Mouse (Mus musculus) heart, postnatal 14 days (tissue): Measurements from ENCODE around the gene St3gal4. TPM values are rescaled to one million over a fixed set of nuclear protein-coding genes. Genes with fewer than 3 reads are reported as not detected.

Experiments
- DNase-seq, 2 experiments: peaks; one replicate each; pipeline ENCODE4 v3.0.0; 2021 to 2022
- intact Hi-C: fragments of 180-260 bp; cut with DNase I; formaldehyde crosslinking; loops from one replicate; pipeline ENCODE4 v1.15.1; 2025
- total RNA-seq, 2 experiments: library from RNA; stranded (reverse); gene quantifications; 2 replicates each; pipeline ENCODE4 v1.2.3; 2021

The St3gal4 gene
- total RNA-seq, 2 experiments from 2014 or later = 36.2 to 38.3 TPM

DNA sequence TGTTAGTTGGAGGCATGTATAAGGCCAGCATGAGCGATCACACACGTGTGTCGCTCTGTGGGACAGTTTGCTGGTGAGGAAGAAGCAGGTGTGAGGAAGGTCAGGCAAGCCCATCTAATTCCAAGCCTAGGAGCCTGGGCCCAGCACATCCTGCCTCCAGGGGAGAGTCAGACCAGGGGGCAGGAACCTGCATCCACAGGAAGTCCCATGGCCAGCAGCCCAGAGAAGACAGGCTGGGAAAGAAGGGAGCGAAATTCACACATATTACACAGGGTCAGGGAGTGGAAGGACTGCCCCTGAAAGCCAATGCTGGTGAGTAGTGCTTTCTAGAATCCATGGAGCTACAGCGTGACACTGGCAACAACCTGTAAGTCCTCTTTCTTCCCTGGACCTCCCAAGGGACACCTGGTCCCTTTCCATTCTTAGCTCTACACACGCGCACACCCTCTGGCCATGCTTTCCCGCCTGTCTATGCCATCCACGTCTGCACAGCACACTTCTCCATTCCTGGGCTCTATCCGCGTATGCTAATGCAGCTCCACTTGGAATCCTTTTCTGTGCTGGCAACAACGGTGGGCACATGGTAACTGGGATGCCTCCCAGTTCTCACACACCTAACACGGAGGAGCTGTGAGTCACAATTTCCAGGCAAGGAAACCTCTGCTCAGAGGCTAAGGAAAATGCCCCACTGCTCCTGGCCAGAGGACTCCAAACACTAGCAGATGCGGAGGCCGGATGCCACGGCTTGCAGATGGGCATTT lies 12.7 kb upstream of the St3gal4 start:
- intact Hi-C loops = loop anchor here (2.0 kb wide), 1 partner anchor 21 kb away; no protein-coding TSS in a partner anchor
- DNase-seq = no peak

DNA sequence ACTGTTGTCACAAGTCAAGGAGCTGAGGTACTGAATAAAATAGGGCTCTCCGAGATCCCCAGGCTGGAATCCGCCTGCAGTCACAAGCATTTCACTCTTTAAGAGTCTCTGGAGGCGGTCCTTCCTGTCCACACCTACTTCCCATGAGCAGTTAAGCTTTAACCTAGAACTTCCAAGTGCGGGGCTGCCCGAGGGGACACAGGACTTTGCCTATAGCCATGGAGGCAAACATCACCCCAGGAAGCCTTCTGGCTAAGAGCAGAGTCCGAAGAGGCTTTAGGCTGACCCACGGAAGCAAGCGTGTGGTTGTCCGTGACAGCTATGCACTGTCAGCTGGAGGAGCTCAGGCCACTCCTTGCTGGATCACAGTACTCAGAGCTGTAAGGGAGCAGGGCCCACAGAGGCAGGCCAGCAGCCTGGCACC lies 9.9 kb upstream of the St3gal4 start:
- DNase-seq = no peak
- intact Hi-C loops = no loop called here

DNA sequence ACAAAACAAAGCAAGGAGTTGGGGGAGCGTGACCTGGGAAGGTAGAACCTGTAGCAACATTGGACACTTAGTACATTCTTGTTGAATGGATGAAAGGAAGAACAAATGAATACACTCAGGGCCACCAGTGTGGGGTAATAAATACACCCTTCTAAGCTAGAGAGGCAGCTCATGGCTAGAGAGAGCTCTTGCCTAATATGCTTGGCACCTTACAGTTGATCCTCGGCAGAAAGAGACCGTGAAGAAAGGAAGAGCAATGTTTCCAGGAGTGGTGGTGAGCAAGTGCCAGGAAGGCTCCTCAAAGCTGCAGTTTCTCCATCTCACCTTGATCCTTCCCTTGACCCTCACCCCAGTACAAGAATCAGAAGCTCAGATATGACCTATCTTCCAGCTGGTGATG lies 9.5 kb upstream of the St3gal4 start:
- no peak for DNase-seq
- intact Hi-C loops = no loop called here

DNA sequence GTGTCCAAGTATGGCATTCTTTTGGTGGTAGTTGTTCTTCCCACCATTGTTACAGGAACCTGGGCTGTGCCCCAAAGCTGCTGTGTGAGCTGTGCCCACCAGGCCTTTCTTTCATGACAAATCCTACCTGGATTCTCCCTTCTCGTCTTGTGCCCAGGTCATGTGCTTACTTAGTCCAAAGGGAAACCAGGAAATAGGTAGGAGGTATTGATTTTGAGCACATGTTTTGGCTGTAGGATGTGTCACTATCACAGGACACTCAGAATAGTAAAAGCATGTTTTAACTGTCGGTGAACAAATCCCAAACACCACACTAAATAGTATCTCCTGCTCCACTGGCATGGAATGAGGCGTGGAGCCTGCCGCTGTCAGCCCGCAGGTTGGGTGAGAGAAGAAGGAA lies 8.5 kb upstream of the St3gal4 start:
- intact Hi-C loops = no loop called here
- no peak for DNase-seq

- intact Hi-C loops = no loop called here
- DNase-seq = no peak
Observed at GRCm38 (mm10) chr9:35127147-35127546, 8.1 kb upstream of the St3gal4 start.

- no peak for DNase-seq
- intact Hi-C loops = no loop called here
Observed at GRCm38 (mm10) chr9:35124678-35124955, 5.5 kb upstream of the St3gal4 start.

- no peak for DNase-seq
Observed at GRCm38 (mm10) chr9:35123804-35124677, 5.0 kb upstream of the St3gal4 start.

DNA sequence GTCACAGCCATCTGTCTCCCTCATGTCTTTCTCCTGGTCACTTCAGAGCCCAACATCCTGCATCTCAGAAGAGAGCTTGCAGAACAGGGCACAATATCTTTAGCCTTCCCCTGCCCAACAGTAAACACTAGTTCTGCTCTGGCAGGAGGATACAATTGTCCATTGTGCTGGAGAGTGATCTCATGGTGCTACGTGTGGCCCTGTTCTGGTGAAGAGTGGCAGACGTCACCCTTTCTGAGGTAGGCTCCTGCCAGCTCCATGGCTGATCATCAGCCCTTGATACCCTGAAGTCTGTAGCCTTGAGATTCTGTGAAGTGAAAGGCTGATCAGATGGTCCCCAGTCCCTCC lies 4.4 kb upstream of the St3gal4 start:
- intact Hi-C loops = no loop called here
- no peak for DNase-seq

More at GRCm38 (mm10) chr9:35123804-35124677, 5.0 kb upstream of the St3gal4 start:
- intact Hi-C loops = no loop called here

- intact Hi-C loops = no loop called here
- DNase-seq = no peak
Observed at GRCm38 (mm10) chr9:35122551-35123266, 3.6 kb upstream of the St3gal4 start.

- intact Hi-C loops = no loop called here
Observed at GRCm38 (mm10) chr9:35118563-35118962, 505 bp downstream of the St3gal4 start.

DNA sequence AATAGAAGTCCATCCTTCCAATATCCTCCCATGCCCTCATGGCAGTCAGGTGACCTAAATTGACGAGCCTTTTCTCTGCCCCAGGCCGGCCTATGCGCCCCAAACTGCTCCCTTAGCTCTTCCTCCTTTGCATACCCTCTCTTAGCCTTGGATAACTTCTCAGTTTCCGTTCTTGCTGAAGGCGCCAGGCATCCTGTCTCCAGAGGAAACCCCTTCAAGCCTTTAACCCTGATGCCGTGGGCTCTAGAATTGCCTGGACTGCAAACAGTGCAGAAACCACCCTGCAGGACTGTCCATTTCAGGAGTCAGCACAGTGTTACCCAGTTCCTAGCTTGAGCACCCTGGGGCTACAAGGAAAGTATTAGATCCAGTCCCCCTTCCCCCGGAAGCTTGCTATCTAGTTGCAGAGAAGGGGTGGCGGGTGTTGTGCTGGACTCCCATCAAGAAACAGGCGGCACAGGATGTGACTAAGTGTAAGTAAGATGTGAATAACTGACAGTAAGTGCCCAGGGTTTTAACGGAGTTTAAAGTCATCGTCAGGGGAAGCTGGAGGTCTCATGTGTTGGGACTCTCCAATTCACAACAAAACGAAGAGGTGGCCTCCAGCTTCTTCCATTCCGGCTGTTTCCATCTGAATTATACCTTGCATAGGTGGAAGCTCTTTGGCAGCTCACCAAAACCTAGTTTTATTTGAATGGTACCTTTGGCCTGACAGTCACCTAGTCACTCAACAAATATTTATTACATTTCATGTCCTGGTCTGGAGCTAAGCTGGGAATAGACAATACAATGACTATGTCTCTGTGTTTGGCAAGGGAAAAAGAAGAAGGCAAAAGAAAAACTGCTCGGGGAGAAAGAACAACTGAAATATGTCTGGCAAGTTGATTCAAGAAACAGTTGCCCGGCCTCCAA lies 1.4 kb downstream of the St3gal4 start:
- intact Hi-C loops = loop anchor here (2.0 kb wide), 2 partner anchors 45 to 79 kb away; no protein-coding TSS in a partner anchor
- DNase-seq = peak; percentile 52 to 59

More at GRCm38 (mm10) chr9:35118563-35118962, 505 bp downstream of the St3gal4 start:
- no peak for DNase-seq

DNA sequence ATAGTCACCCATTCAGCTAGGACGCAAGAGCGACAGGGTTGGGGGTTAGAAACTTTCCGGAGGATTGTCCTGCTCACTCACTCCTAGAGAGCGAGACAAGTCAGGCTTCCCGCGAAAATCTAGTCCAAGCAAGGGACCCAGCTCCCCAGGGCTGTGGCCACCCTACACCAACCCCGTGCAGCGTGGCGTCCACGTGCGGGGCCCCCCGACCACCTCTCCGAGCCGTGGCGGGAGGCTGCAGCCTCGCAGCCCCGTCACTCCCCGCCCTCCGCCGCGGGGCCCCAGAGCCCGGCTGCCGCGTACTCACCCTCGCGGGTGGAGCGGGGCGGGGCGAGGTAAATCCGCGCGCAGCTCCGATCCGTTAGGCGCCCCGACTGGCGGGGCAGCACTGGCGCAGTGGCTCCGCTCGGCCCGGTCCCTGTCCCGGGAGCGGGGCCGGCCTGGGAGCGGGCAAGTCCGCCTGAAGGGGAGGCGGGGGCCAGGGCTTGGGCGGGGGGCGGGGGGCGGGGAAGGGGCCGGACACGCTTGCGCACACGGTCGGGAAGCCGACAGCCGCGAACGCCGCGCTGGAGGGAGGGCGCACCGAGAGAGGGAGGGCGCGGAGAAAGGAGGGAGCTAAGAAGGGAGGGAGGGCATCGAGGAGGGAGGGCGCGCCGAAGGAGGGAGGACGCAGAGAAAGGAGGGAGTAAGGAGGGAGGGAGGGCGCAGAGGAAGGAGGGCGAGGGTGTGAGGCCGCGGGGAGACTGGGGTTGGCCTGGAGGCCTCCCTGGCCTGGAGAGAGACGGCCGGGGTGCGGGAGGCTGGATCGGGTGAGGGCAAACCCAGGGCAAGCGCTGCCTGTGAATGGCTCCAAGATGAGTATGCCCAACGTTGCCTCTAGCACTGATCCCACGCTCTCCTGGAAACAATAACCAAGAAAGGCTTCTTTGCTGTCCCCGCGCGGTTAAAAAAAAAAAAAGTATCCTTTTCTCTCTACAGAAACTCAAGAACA lies 2.4 kb downstream of the St3gal4 start:
- peak; percentile 82 to 87 for DNase-seq
- intact Hi-C loops = loop anchor here (2.0 kb wide), 2 partner anchors 46 to 78 kb away; no protein-coding TSS in a partner anchor

DNA sequence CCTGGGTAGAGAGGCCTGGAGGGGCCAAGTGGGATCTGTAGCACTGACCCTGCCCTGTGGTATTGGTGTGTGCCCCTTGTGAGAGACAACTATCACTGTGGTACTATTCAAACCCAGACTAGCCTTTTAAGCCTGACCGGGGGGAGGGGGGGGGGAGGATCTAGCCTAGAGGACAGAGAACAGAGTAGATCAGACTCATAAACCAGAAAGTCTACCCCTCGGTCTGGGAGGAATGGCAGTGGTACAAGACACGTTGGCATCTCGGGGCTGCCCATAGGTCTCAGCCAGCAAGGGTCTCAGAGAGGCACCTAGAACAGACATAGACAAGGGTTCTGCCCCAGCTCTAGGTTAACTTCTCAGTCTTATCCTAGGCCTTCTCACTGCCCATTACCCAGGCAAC lies 3.3 kb downstream of the St3gal4 start:
- no peak for DNase-seq
- intact Hi-C loops = loop anchor here (2.0 kb wide), 2 partner anchors 47 to 77 kb away; no protein-coding TSS in a partner anchor

GRCm38 (mm10) chr9:35115299-35115698 lies 3.8 kb downstream of the St3gal4 start:
- DNase-seq = no peak
- intact Hi-C loops = no loop called here

DNA sequence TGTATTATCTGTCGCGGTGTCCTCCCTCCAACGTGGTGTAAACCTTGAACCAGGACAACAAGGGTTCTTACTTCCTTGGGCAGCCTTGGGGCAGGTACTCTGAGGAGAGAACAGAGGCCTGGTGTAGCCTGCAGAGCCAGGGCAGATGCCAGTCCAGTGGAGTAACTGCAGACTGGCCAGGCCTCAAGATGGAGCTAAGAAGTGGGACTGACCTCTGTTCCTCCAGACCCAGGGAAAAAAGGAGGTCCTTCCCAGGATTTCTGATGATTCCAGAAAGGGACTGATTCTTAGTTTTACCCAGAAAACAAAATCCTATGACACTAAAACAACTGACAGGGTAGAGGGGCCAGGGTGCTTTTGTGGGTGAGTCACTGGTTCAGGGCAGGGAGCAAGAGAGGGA lies 4.8 kb downstream of the St3gal4 start:
- intact Hi-C loops = loop anchor here (5.0 kb wide), 1 partner anchor 153 kb away; the partner anchor contains the start of genes Fam118b and Rpusd4
- DNase-seq = no peak

- intact Hi-C loops = loop anchor here (5.0 kb wide), 1 partner anchor 155 kb away; the partner anchor contains the start of genes Fam118b and Rpusd4
- peak; percentile 62 to 63 for DNase-seq
Observed at GRCm38 (mm10) chr9:35111941-35112595, 7.0 kb downstream of the St3gal4 start.

GRCm38 (mm10) chr9:35111446-35111845 lies 7.6 kb downstream of the St3gal4 start:
- DNase-seq = no peak
- intact Hi-C loops = loop anchor here (5.0 kb wide), 1 partner anchor 156 kb away; the partner anchor contains the start of genes Fam118b and Rpusd4

DNA sequence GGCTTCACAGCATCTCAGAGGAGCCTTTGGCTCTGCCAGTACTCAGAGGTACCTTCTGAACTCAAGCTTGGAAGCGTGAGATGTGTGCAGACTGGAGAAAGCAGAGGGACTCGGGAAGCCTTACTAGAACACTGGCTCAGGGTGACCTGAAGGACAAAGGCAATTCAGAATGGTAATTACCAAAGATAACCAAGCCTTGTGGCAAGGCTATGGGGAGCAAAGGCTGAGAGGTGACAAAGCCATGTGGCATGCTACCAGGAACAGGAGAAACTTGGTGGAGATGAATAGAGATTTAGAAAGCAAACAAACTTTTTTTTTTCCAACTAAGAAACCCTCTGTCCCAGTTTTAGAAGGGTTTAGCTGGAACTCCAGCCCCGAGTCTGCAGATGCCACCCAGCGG lies 8.5 kb downstream of the St3gal4 start:
- intact Hi-C loops = loop anchor here (5.0 kb wide), 1 partner anchor 157 kb away; the partner anchor contains the start of genes Fam118b and Rpusd4
- DNase-seq = no peak
